In genomic region chr10:68203322-68203721, GRCm38 (mm10) we compare ENCODE assay signal across 18 mouse cellular contexts.
DNase-seq lines count a peak whose midpoint lies in the region; ATAC-seq and TF ChIP-seq lines count a peak whose summit lies in the region.
"Had no signal": no experiment of that assay in that cellular context is flagged by ENCODE, and none has a peak within 500 bp of the region (broad histone marks: within the 10 kb centered on the region; RNA-seq: fewer than 3 reads in every experiment).

No protein-coding gene starts in this region.

- 61% methylated on average over 11 of the region's 11 CpGs for WGBS in heart, embryonic 14.5 days
- WGBS in heart, embryonic 12.5 days: 87% methylated on average over 11 of the region's 11 CpGs
- 67% methylated on average over 11 of the region's 11 CpGs for WGBS in kidney, embryonic 15.5 days

- no peak for DNase-seq in kidney, postnatal 4 days
- DNase-seq in NIH3T3 (ENCODE audit: low read depth): peak; percentile 51
- peak; percentile 47 for DNase-seq in Patski (ENCODE audit: low read depth, low spot score)
- no peak for DNase-seq in lung, postnatal 14 days
- DNase-seq in liver: no peak
- DNase-seq: adrenal gland, postnatal 10 days; cerebellum, adult 9-11 months; cerebellum, postnatal 36 days; heart, adult 2 months had no signal

- in situ Hi-C loops in Patski (cut with MboI; ENCODE audit: low pct_unique_long_range_greater_than_20kb): no loop called here

- H3K9ac ChIP-seq in heart, embryonic 14.5 days (ENCODE audit: low read length): 0 out of 2 replicates have a peak overlapping the region, but pooled peaks have one; percentile 14
- no peak overlapping the region for H3K9ac ChIP-seq in heart, embryonic 12.5 days
- no peak overlapping the region for H3K9ac ChIP-seq in kidney, embryonic 15.5 days
- H3K9ac ChIP-seq: embryonic facial prominence, embryonic 13.5 days; forebrain, embryonic 12.5 days; hindbrain, embryonic 14.5 days; intestine, embryonic 15.5 days had no signal

- H3K27me3 ChIP-seq in heart, embryonic 14.5 days (ENCODE audit: control insufficient read depth, insufficient read depth, low read length): no peaks in the 10 kb centered on the region
- H3K27me3 ChIP-seq in heart, embryonic 12.5 days (replicated peaks): no peaks in the 10 kb centered on the region
- no peaks in the 10 kb centered on the region for H3K27me3 ChIP-seq in kidney, embryonic 15.5 days
- H3K27me3 ChIP-seq in Patski: no peaks in the 10 kb centered on the region
- H3K27me3 ChIP-seq: embryonic facial prominence, embryonic 13.5 days; forebrain, embryonic 12.5 days; intestine, embryonic 15.5 days had no signal

- no peak overlapping the region for H3K4me3 ChIP-seq in heart, embryonic 14.5 days (ENCODE audit: control insufficient read depth in 1 of 2, insufficient read depth in 1 of 2, low read depth in 1 of 2, low read length in 2 of 2)
- H3K4me3 ChIP-seq in heart, embryonic 12.5 days: no peak overlapping the region
- H3K4me3 ChIP-seq in kidney, embryonic 15.5 days (replicated peaks): no peak overlapping the region
- H3K4me3 ChIP-seq: embryonic facial prominence, embryonic 13.5 days; forebrain, embryonic 12.5 days; heart, adult 2 months; hindbrain, embryonic 10.5 days; intestine, embryonic 15.5 days had no signal

- no peak for TF ChIP-seq CTCF in Patski (IDR thresholded peaks at IDR 0.05)

- H3K4me1 ChIP-seq in heart, embryonic 14.5 days (ENCODE audit: control insufficient read depth in 2 of 2, insufficient read depth in 2 of 2, low read length in 2 of 2): peaks cover 0 to 9% of the 10 kb centered on the region in 2 experiments; a peak in 1 of 4 replicates
- peaks cover 2% of the 10 kb centered on the region; the same call in 1 of the 2 replicates for H3K4me1 ChIP-seq in heart, embryonic 12.5 days (replicated peaks)
- H3K4me1 ChIP-seq in kidney, embryonic 15.5 days: peaks cover 8% of the 10 kb centered on the region; the same call in 1 of the 2 replicates
- H3K4me1 ChIP-seq: hindbrain, embryonic 10.5 days had no signal

- H3K36me3 ChIP-seq in heart, embryonic 14.5 days (ENCODE audit: control insufficient read depth, insufficient read depth, low read length): peaks cover 15% of the 10 kb centered on the region
- peaks cover 22% of the 10 kb centered on the region for H3K36me3 ChIP-seq in heart, embryonic 12.5 days
- peaks cover 42% of the 10 kb centered on the region for H3K36me3 ChIP-seq in kidney, embryonic 15.5 days

- no peak overlapping the region for H3K4me2 ChIP-seq in heart, embryonic 14.5 days (ENCODE audit: low read length)
- H3K4me2 ChIP-seq in heart, embryonic 12.5 days: no peak overlapping the region
- H3K4me2 ChIP-seq in kidney, embryonic 15.5 days: no peak overlapping the region
- H3K4me2 ChIP-seq: embryonic facial prominence, embryonic 13.5 days; forebrain, embryonic 12.5 days; hindbrain, embryonic 14.5 days; intestine, embryonic 15.5 days had no signal

- no peaks in the 10 kb centered on the region for H3K9me3 ChIP-seq in heart, embryonic 14.5 days (ENCODE audit: control insufficient read depth, low read length)
- no peaks in the 10 kb centered on the region for H3K9me3 ChIP-seq in heart, embryonic 12.5 days (replicated peaks)
- no peaks in the 10 kb centered on the region for H3K9me3 ChIP-seq in kidney, embryonic 15.5 days (replicated peaks)
- H3K9me3 ChIP-seq: embryonic facial prominence, embryonic 13.5 days; forebrain, embryonic 12.5 days; hindbrain, embryonic 10.5 days; intestine, embryonic 15.5 days had no signal

- CTCF ChIA-PET in Patski (lab: Charles Lee): interaction anchor here (0.8 to 1.8 kb wide), 3 partner anchors 9 to 68 kb away, joined by 3 to 4 read pairs (median 3); no protein-coding TSS in a partner anchor

- POLR2A ChIA-PET in Patski (lab: Charles Lee): interaction anchor here (0.6 to 0.9 kb wide), 3 partner anchors 15 to 52 kb away, joined by 3 read pairs; no protein-coding TSS in a partner anchor

- no peak overlapping the region for H3K27ac ChIP-seq in heart, embryonic 14.5 days (replicated peaks in 1 of 2; ENCODE audit: control insufficient read depth in 1 of 2, insufficient read depth in 1 of 2, low read depth in 2 of 2, low read length in 2 of 2)
- no peak overlapping the region for H3K27ac ChIP-seq in heart, embryonic 12.5 days (ENCODE audit: poor library complexity, severe bottlenecking)
- H3K27ac ChIP-seq in kidney, embryonic 15.5 days: no peak overlapping the region
- H3K27ac ChIP-seq: embryonic facial prominence, embryonic 13.5 days; forebrain, embryonic 12.5 days; heart, adult 2 months; hindbrain, embryonic 10.5 days; hindbrain, embryonic 14.5 days; intestine, embryonic 15.5 days had no signal

- 0 out of 2 replicates have a peak, but pooled peaks have one; percentile 35 for ATAC-seq in heart, embryonic 14.5 days (ENCODE audit: insufficient number of reproducible peaks, insufficient read depth, low FRiP score, low read depth)
- no peak for ATAC-seq in heart, embryonic 12.5 days (ENCODE audit: insufficient number of reproducible peaks, low FRiP score)
- ATAC-seq in kidney, embryonic 15.5 days (replicated peaks; ENCODE audit: low FRiP score): 0 out of 2 replicates have a peak, but pooled peaks have one; percentile 33
- peak; percentile 84 for ATAC-seq in Patski
- ATAC-seq: forebrain, embryonic 16.5 days; intestine, embryonic 15.5 days had no signal

Comparison
In these comparisons a context has a peak if more than half of its experiments do, and no peak if none do; other contexts are left out.
1. DNase-seq: peak in NIH3T3 (single experiment) and Patski (single experiment); none in kidney, postnatal 4 days (0 of 2), lung, postnatal 14 days (single experiment) and liver (single experiment).